Mouse (Mus musculus): ENCODE measurements around the gene Nrp2. TPM values are rescaled to one million over a fixed set of nuclear protein-coding genes. Genes with fewer than 3 reads are reported as not detected.

Gene Nrp2
- polyA plus RNA-seq, 1 experiment from 2014 or later: 50.0 TPM

DNA sequence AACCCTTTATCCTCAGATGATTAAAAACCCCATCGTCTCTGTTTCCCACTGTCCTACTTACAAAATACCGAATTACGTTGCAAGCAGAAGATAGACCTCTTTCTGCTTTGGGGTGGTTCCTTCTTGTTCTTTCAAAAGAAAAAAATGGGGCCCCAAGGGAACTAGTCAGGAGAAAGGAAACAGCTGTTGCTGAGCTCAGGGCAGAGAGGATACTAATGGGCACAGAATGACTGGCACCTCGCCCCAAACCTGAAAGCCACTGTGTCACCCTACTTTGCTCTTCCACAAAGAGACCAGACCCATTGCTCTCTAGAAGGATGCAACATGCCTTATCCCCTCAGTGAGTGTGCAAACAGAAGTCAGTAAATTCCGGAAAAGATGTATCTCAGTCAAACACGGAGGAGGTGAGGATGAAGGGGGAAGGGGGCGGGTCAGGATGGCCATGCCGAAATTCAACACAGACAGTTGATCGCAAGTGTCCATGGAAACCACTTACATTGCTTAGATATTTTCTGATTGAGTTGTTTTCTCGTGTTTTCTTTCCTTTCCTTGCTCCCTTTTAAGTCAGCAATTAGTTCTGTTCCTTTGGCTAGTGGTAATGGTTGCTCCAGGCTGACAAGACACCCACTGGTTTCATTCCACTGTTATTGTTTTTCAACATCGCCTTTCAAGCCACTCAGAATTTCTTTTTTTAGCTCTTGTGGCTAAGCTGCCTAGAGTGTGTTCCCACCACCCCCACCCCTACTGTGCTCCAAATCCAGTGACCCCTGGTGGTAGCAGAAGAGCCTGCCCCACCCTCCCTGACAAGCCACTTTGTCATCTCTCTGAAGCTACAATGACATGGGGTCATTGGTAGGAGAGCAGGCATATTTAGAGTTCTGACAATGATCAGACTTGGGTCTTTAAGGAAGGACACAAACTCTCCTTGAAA, 71.5 kb downstream of the Nrp2 start:
- Histone ChIP-seq H3K4me2 (replicated peaks) (no peak overlapping the region), H3K9ac (no peak overlapping the region), H3K9me3 (replicated peaks) (no peaks in the 10 kb centered on the region), H3K27me3 (no peaks in the 10 kb centered on the region), H3K4me3 (replicated peaks) (no peak overlapping the region), H3K36me3 (peaks cover 11% of the 10 kb centered on the region; the same call in 1 of the 2 replicates), H3K4me1 (peaks cover 23% of the 10 kb centered on the region), H3K27ac (replicated peaks) (no peak overlapping the region)
- no peak for ATAC-seq (ENCODE audit: insufficient number of reproducible peaks, low FRiP score, low TSS enrichment, low read depth)
- WGBS: 70% methylated on average over 11 of the region's 11 CpGs

DNA sequence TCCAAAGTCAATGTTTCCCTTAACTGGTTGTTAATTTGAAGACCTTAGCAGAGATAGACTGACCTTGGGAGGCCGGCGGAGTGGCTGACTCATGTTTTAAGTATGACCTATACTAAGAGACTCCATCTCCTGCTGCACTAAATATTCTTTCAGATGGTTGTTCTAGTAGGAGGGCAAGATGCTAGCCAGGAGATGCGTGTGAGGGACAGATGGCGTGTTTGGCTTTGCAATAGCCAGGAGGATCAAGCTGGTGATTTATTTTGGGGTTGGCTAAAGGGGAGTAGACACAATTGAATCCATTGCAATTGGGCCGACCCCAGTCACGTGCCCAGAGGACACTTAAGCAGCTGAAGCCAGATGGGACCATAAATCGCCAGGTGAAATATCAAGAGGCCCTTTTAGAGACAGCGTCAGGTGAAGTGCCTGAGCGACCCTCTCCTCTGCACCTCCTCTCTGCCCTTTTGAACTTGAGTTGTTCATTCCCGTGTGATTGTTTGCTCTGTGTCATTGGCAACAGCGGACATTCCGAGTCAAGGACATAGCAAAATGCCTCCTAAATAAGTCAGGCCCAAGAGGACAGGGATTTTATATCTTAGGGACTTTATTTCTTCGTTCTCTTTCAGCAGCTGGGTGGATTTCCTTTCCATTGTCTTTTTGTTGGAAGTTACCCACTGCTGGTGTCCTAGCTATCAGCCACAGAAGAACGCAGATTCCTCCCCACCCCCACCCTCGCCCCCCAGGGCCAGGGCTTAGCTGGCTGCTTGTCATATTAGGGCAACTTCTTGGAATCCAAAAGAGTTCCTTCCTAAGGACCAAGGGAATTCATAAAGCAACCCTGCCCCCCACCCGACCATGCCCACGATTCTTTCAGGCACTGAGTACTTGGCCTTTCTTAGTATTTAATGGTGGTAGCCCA, 74.5 kb downstream of the Nrp2 start:
- Histone ChIP-seq H3K4me3 (replicated peaks) (no peak overlapping the region), H3K27ac (replicated peaks) (no peak overlapping the region), H3K36me3 (peaks cover 9% of the 10 kb centered on the region; the same call in 1 of the 2 replicates), H3K4me1 (peaks cover 17% of the 10 kb centered on the region), H3K4me2 (replicated peaks) (no peak overlapping the region), H3K27me3 (no peaks in the 10 kb centered on the region), H3K9ac (no peak overlapping the region), H3K9me3 (replicated peaks) (no peaks in the 10 kb centered on the region)
- WGBS: 76% methylated on average over 17 of the region's 17 CpGs
- ATAC-seq (ENCODE audit: insufficient number of reproducible peaks, low FRiP score, low TSS enrichment, low read depth): no peak

DNA sequence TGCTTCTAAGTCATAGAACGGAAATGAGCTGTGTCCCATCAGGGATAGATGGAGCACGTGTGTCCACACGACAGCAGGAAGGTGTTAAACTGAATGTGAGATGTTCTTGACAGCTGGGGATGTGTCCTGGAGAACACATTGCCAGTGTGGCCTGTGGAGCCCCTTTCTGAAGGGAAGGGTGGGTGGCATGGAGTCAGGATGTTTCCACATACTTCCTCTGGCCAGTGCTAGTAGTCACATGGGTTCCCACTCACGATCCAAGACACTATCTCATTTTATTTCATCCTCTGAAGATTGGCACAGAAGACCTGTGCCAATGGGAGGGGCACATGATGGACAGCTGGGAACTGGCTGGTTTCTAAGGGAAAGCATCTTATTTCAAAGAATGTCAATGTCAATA, 75.8 kb downstream of the Nrp2 start:
- Histone ChIP-seq H3K9me3 (replicated peaks) (no peaks in the 10 kb centered on the region), H3K9ac (no peak overlapping the region), H3K27ac (replicated peaks) (no peak overlapping the region), H3K4me3 (replicated peaks) (no peak overlapping the region), H3K36me3 (peaks cover 18% of the 10 kb centered on the region), H3K4me1 (peaks cover 21% of the 10 kb centered on the region), H3K27me3 (no peaks in the 10 kb centered on the region), H3K4me2 (replicated peaks) (no peak overlapping the region)
- 68% methylated on average over 4 of the region's 4 CpGs for WGBS
- no peak for ATAC-seq (ENCODE audit: insufficient number of reproducible peaks, low FRiP score, low TSS enrichment, low read depth)

DNA sequence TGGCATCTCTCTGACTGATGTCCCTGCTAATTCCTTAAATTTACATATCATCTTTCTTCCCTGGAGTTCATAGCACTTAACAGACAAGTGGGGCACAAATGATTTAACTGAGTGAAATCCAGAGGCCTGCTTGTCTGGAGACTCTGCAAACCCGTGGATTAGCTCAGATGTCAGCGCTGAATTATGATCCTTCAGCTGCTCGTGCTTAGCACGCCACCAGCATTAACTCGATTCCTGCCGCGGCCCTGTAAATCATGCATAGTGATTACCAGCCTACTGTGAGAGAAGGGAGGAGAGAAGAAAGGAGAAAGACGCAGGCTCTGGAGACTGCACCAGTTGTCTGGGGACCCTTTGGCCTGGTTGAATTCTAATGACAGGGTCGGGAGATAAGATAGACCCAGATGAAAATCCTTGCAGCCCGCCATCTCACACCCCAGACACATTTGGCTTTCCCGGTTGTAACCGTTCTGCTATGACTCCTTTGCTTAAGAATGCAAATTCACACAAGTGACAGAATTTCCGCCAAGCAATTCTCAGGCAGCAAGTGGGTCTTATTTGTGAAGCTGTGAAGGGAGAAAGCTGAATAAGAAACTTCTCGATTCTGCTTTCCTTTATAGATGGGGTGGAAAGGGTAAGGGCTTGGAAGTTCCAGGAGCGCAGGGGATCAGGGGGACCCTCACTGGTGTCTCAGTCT, 77.1 kb downstream of the Nrp2 start:
- H3K27me3 ChIP-seq: no peaks in the 10 kb centered on the region
- H3K4me2 ChIP-seq (replicated peaks): no peak overlapping the region
- no peak for ATAC-seq (ENCODE audit: insufficient number of reproducible peaks, low FRiP score, low TSS enrichment, low read depth)
- H3K4me1 ChIP-seq: peaks cover 23% of the 10 kb centered on the region; the same call in 1 of the 2 replicates
- H3K9me3 ChIP-seq (replicated peaks): no peaks in the 10 kb centered on the region
- H3K4me3 ChIP-seq (replicated peaks): no peak overlapping the region
- peaks cover 23% of the 10 kb centered on the region for H3K36me3 ChIP-seq
- WGBS: 37% methylated on average over 15 of the region's 15 CpGs
- H3K27ac ChIP-seq (replicated peaks): no peak overlapping the region; the same call in 1 of the 2 replicates
- no peak overlapping the region for H3K9ac ChIP-seq

DNA sequence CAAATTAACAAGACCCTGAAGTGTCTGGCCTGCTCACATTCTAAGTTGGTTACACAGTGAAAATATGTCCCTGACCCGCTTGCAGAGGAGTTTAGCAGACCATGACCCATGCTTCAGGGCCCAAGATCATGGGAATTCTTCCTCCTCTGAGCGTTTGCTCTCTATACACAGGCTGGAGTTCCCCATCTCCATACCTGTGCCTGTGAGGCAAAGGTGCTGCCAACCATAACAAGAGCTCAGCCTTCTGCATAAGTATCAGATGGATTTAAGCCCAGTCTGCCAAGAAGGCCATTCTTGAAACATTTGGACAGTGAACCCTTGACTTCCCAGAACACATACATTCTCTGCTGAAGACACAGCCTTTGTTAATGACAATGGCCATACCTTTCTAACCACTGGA, 79.1 kb downstream of the Nrp2 start:
- no peak for ATAC-seq (ENCODE audit: insufficient number of reproducible peaks, low FRiP score, low TSS enrichment, low read depth)
- no peaks in the 10 kb centered on the region for H3K27me3 ChIP-seq
- H3K4me2 ChIP-seq (replicated peaks): no peak overlapping the region
- H3K4me3 ChIP-seq (replicated peaks): no peak overlapping the region
- H3K27ac ChIP-seq (replicated peaks): no peak overlapping the region
- 80% methylated on average over 2 of the region's 2 CpGs for WGBS
- no peaks in the 10 kb centered on the region for H3K9me3 ChIP-seq (replicated peaks)
- peaks cover 19% of the 10 kb centered on the region for H3K36me3 ChIP-seq
- H3K9ac ChIP-seq: no peak overlapping the region
- peaks cover 23% of the 10 kb centered on the region; the same call in 1 of the 2 replicates for H3K4me1 ChIP-seq

DNA sequence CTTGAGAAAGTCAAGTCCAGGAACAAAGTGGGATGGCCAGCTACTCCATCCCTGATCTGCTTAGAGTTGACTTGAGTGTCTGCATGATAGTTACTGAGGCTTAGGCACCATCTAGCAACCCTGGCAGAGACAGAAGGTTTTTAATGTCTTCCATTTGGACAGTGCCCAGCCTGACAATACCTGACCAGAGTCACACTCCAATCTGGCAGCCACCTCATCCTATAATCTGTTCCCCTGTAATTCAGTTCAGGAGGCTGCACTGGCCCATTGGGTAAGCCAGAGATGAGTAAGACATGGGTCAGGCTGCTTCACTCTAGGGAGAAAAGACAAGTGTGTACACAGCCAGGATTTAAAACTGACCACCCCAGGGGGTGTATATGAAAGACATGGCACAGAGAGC, 79.5 kb downstream of the Nrp2 start:
- Histone ChIP-seq H3K4me3 (replicated peaks) (no peak overlapping the region), H3K4me1 (peaks cover 23% of the 10 kb centered on the region; the same call in 1 of the 2 replicates), H3K9ac (no peak overlapping the region), H3K36me3 (peaks cover 19% of the 10 kb centered on the region), H3K27me3 (no peaks in the 10 kb centered on the region), H3K9me3 (replicated peaks) (no peaks in the 10 kb centered on the region), H3K4me2 (replicated peaks) (no peak overlapping the region), H3K27ac (replicated peaks) (no peak overlapping the region)
- ATAC-seq (ENCODE audit: insufficient number of reproducible peaks, low FRiP score, low TSS enrichment, low read depth): no peak

DNA sequence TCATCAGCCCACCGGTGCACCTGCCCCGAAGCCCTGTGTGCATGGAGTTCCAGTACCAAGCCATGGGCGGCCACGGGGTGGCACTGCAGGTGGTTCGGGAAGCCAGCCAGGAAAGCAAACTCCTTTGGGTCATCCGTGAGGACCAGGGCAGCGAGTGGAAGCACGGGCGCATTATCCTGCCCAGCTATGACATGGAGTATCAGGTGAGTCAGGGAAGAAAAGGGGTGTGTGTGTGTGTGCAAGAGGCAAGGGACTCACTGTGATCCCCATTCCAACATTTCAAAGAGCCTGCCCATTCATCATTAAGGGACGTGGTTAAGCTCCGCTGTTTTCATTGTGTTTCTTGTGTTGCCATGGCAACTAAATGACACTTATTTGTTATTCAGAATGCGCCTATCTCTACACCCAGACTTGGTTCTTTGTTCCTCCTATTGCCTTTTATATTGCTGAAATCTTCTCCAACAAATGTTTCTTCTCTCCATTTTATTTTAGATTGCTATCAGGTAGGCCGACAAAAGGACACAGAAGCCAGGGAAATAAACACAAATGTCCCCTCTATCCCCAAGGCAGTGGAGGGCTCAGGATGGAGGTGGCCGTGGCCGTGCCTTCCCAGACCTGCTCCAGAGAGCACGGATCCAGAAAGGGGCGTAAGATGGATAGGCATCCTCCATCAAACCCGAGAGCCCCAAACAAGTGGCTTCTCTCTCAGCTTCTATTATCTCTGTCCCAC, 80.4 kb downstream of the Nrp2 start:
- Histone ChIP-seq H3K36me3 (peaks cover 19% of the 10 kb centered on the region), H3K4me2 (replicated peaks) (no peak overlapping the region), H3K27ac (replicated peaks) (no peak overlapping the region), H3K9ac (no peak overlapping the region), H3K4me1 (peaks cover 23% of the 10 kb centered on the region; the same call in 1 of the 2 replicates), H3K4me3 (replicated peaks) (no peak overlapping the region), H3K27me3 (no peaks in the 10 kb centered on the region), H3K9me3 (replicated peaks) (no peaks in the 10 kb centered on the region)
- WGBS: 84% methylated on average over 18 of the region's 18 CpGs
- ATAC-seq (ENCODE audit: insufficient number of reproducible peaks, low FRiP score, low TSS enrichment, low read depth): no peak

DNA sequence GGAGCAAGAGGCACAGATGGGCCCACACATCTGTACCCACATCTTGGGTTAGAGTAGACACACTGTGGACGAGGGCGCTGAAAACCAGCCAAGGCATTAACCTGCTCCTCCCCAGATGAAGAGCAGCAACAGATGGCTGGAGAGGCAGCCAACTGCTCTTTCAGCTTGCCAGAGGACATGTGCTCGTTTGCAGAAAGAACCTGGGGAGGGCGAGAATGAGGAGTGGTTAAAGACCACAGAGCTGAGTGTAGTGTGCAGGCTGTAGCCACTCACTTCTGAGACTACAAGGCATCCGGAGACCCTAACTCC, 81.0 kb downstream of the Nrp2 start:
- 45% methylated on average over 5 of the region's 5 CpGs for WGBS
- Histone ChIP-seq H3K36me3 (peaks cover 19% of the 10 kb centered on the region), H3K4me1 (peaks cover 23% of the 10 kb centered on the region; the same call in 1 of the 2 replicates), H3K27me3 (no peaks in the 10 kb centered on the region), H3K9me3 (replicated peaks) (no peaks in the 10 kb centered on the region), H3K4me2 (replicated peaks) (no peak overlapping the region), H3K27ac (replicated peaks) (no peak overlapping the region), H3K4me3 (replicated peaks) (no peak overlapping the region), H3K9ac (no peak overlapping the region)
- peak; percentile 70 for ATAC-seq (ENCODE audit: insufficient number of reproducible peaks, low FRiP score, low TSS enrichment, low read depth)

DNA sequence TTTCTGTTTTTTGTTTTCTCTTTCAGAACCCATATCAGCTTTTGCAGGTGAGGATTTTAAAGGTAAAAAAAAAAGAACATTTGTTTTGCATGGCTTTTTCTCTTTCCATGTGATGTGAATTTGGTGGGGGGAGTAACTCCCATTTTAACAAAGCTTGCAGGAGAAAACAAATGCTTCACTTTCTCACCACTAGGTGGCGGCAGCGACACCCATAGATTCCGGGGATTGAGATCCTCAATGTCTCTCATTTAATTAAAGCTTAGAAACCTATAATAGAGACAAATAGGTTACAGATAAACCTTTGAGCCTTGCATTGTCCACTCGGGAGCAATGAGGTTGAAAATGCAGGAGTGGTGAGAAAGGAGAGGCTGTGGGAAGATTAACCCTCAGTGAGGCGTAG, 83.2 kb downstream of the Nrp2 start:
- Histone ChIP-seq H3K27ac (replicated peaks) (no peak overlapping the region), H3K36me3 (peaks cover 19% of the 10 kb centered on the region), H3K4me2 (replicated peaks) (no peak overlapping the region), H3K9me3 (replicated peaks) (no peaks in the 10 kb centered on the region), H3K27me3 (no peaks in the 10 kb centered on the region), H3K4me3 (replicated peaks) (no peak overlapping the region), H3K4me1 (peaks cover 10% of the 10 kb centered on the region; the same call in 1 of the 2 replicates), H3K9ac (no peak overlapping the region)
- WGBS: 22% methylated on average over 5 of the region's 5 CpGs
- no peak for ATAC-seq (ENCODE audit: insufficient number of reproducible peaks, low FRiP score, low TSS enrichment, low read depth)

DNA sequence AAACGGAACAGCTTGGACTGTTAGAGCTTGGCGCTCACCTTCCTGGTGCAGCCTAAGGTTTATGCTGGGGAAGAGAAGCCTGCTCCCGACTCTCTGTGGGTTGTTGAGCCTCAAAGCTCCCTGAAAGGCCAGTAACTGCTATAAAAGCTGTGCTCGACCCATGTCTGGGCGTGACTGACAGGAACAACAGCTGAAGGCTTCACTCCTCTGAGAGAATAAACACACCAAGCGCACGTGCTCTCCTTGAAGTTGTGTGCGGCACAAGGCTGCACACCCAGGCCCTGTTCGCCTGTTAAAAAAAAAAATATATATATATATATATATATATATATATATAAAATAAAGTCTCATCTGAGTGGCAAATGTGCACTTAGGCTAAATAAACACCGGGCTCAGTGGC, 84.5 kb downstream of the Nrp2 start:
- peaks cover 13% of the 10 kb centered on the region; the same call in 1 of the 2 replicates for H3K4me1 ChIP-seq
- H3K27me3 ChIP-seq: no peaks in the 10 kb centered on the region
- H3K9ac ChIP-seq: no peak overlapping the region
- H3K36me3 ChIP-seq: peaks cover 15% of the 10 kb centered on the region
- no peak for ATAC-seq (ENCODE audit: insufficient number of reproducible peaks, low FRiP score, low TSS enrichment, low read depth)
- H3K4me2 ChIP-seq (replicated peaks): no peak overlapping the region
- no peak overlapping the region for H3K4me3 ChIP-seq (replicated peaks)
- 82% methylated on average over 10 of the region's 10 CpGs for WGBS
- no peaks in the 10 kb centered on the region for H3K9me3 ChIP-seq (replicated peaks)
- H3K27ac ChIP-seq (replicated peaks): no peak overlapping the region

Data from embryonic facial prominence, embryonic 15.5 days (tissue).